Mouse (Mus musculus): Measurements from ENCODE around the gene Uqcrh.

DNA sequence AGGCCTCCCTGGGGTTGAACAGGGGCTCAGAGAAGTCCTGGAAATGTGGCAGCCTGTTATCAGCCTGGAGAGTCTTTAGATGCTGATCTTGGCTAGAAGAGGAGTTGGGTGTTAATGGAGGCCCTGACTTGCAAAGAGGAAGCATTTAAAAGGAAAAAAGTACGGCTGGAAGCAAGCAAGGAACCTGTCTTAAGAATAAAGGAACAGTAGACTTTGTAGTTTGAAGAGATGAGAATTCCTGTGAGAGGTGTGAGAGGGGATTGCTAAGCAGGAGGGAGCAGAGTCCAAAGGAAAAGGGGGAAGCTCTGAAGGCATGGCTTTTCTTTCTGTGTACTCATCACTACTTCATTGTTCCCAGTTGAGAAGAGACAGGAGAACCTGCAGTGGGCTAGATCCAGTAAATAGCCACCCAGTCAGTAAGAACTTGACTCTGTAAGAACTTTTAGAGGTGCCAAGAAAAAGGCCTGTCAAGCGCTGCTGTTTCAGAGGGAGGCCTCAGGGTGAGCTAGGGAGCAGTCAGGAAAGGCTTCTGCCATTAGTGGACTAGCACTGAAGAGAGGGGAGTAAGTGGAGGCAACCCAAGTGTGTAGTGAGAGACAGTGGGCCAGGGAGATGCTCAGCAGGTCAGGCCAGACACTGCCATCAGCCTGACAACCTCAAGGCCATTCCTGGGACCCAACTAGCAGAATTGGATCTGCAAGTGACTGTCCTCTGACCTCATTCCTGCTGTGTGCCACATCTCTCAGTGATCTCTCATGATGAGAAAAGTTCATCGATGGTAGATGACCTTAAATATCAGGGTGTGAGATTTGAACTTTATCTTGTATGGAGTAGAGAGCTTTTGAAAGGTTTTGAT lies 2.6 kb upstream of the Uqcrh start:
- TF ChIP-seq POLR2A (IDR thresholded peaks at IDR 0.05; ENCODE audit: insufficient read depth, low read depth, low read length) (no peak), CTCF (IDR thresholded peaks at IDR 0.05; ENCODE audit: insufficient read depth, low read depth, low read length) (no peak)

Data from olfactory bulb, adult 2 months (tissue).